Mouse (Mus musculus): ENCODE data around the gene Mical3. TPM values are rescaled to one million over a fixed set of nuclear protein-coding genes. Genes with fewer than 3 reads are reported as not detected.
A peak's percentile ranks its signal among the peaks of the same experiment; 100 is the strongest.
"Not testable (repeated sequence)": the region's sequence is repeated elsewhere in the genome, so short reads cannot be mapped to it uniquely, and the experiment has no call there.

Mical3 gene
- total RNA-seq, 2 experiments from 2014 or later, result 159 to 168 TPM

- peak; percentile 79 for ATAC-seq (replicated peaks; ENCODE audit: low FRiP score, poor library complexity, severe bottlenecking)
These were observed 214.5 kb downstream of the Mical3 start, which contains the start of gene Bid for GRCm38 (mm10) chr6:120916074-120916971. TSS of gene Bid (minus strand) at chr6:120916853.

GRCm38 (mm10) chr6:120915649-120915975, 215.2 kb downstream of the Mical3 start:
- peak; percentile 5 for ATAC-seq (replicated peaks; ENCODE audit: low FRiP score, poor library complexity, severe bottlenecking)

GRCm38 (mm10) chr6:120914911-120915648, 215.7 kb downstream of the Mical3 start:
- peak; percentile 80 for ATAC-seq (replicated peaks; ENCODE audit: low FRiP score, poor library complexity, severe bottlenecking)

- 0 out of 2 replicates have a peak, but pooled peaks have one; percentile 37 for ATAC-seq (replicated peaks; ENCODE audit: low FRiP score, poor library complexity, severe bottlenecking)
These were observed 216.3 kb downstream of the Mical3 start for GRCm38 (mm10) chr6:120914533-120914910.

- no peak for ATAC-seq (replicated peaks; ENCODE audit: low FRiP score, poor library complexity, severe bottlenecking)
These were observed 217.0 kb downstream of the Mical3 start for GRCm38 (mm10) chr6:120913783-120914182.

- ATAC-seq (replicated peaks; ENCODE audit: low FRiP score, poor library complexity, severe bottlenecking), result no peak
These were observed 217.9 kb downstream of the Mical3 start for GRCm38 (mm10) chr6:120912931-120913330.

GRCm38 (mm10) chr6:120911213-120912007, 219.4 kb downstream of the Mical3 start:
- no peak for ATAC-seq (replicated peaks; ENCODE audit: low FRiP score, poor library complexity, severe bottlenecking)

- no peak for ATAC-seq (replicated peaks; ENCODE audit: low FRiP score, poor library complexity, severe bottlenecking)
These were observed 221.3 kb downstream of the Mical3 start for GRCm38 (mm10) chr6:120909501-120909900.

GRCm38 (mm10) chr6:120907876-120908597, 222.8 kb downstream of the Mical3 start:
- not testable (repeated sequence) for ATAC-seq (replicated peaks; ENCODE audit: low FRiP score, poor library complexity, severe bottlenecking)

GRCm38 (mm10) chr6:120906521-120906920, 224.3 kb downstream of the Mical3 start:
- ATAC-seq (replicated peaks; ENCODE audit: low FRiP score, poor library complexity, severe bottlenecking), result no peak

- no peak for ATAC-seq (replicated peaks; ENCODE audit: low FRiP score, poor library complexity, severe bottlenecking)
These were observed 225.7 kb downstream of the Mical3 start for GRCm38 (mm10) chr6:120905111-120905510.

GRCm38 (mm10) chr6:120903961-120904360, 226.8 kb downstream of the Mical3 start:
- ATAC-seq (replicated peaks; ENCODE audit: low FRiP score, poor library complexity, severe bottlenecking), result no peak

GRCm38 (mm10) chr6:120903450-120903912, 227.3 kb downstream of the Mical3 start:
- ATAC-seq (replicated peaks; ENCODE audit: low FRiP score, poor library complexity, severe bottlenecking), result peak; percentile 87

- ATAC-seq (replicated peaks; ENCODE audit: low FRiP score, poor library complexity, severe bottlenecking), result no peak
These were observed 228.8 kb downstream of the Mical3 start for GRCm38 (mm10) chr6:120901776-120902645.

- peak; percentile 78 for ATAC-seq (replicated peaks; ENCODE audit: low FRiP score, poor library complexity, severe bottlenecking)
These were observed 232.5 kb downstream of the Mical3 start for GRCm38 (mm10) chr6:120898188-120898833.

GRCm38 (mm10) chr6:120894524-120894923, 236.3 kb downstream of the Mical3 start:
- no peak for ATAC-seq (replicated peaks; ENCODE audit: low FRiP score, poor library complexity, severe bottlenecking)

GRCm38 (mm10) chr6:120894089-120894488, 236.7 kb downstream of the Mical3 start:
- ATAC-seq (replicated peaks; ENCODE audit: low FRiP score, poor library complexity, severe bottlenecking), result no peak

GRCm38 (mm10) chr6:120886696-120887095, 244.1 kb downstream of the Mical3 start:
- ATAC-seq (replicated peaks; ENCODE audit: low FRiP score, poor library complexity, severe bottlenecking), result no peak

All from erythroid progenitor cell, adult 5-6 weeks (primary cell).